Mouse (Mus musculus) thymus, postnatal 25 days (tissue): Measurements from ENCODE around the gene Nmrk2.
"Not testable (repeated sequence)": the region's sequence is repeated elsewhere in the genome, so short reads cannot be mapped to it uniquely, and the experiment has no call there.

Experiments
- DNase-seq: peaks from one replicate; pipeline ENCODE4 v3.0.0; 2022

The Nmrk2 gene

GRCm38 (mm10) chr10:81201807-81202758 is at the start of gene Nmrk2:
Gene Nmrk2, minus strand, starts transcription at chr10:81202051.
- DNase-seq = no peak

GRCm38 (mm10) chr10:81249442-81249841 is 47.6 kb upstream of the Nmrk2 start:
- no peak for DNase-seq

GRCm38 (mm10) chr10:81247804-81248203 is 46.0 kb upstream of the Nmrk2 start:
- DNase-seq = peak; percentile 44

GRCm38 (mm10) chr10:81245166-81245565 is 43.3 kb upstream of the Nmrk2 start:
- DNase-seq = no peak

- DNase-seq = peak; percentile 85
Measured at GRCm38 (mm10) chr10:81244595-81244994, 42.7 kb upstream of the Nmrk2 start.

- no peak for DNase-seq
Measured at GRCm38 (mm10) chr10:81244146-81244545, 42.3 kb upstream of the Nmrk2 start.

GRCm38 (mm10) chr10:81242021-81242420 is 40.2 kb upstream of the Nmrk2 start:
- DNase-seq = peak; percentile 42

GRCm38 (mm10) chr10:81240876-81241275 is 39.0 kb upstream of the Nmrk2 start:
- peak; percentile 78 for DNase-seq

- DNase-seq = no peak
Measured at GRCm38 (mm10) chr10:81238618-81239017, 36.8 kb upstream of the Nmrk2 start.

GRCm38 (mm10) chr10:81236471-81237268 is 34.8 kb upstream of the Nmrk2 start:
- no peak for DNase-seq

GRCm38 (mm10) chr10:81234206-81234605 is 32.4 kb upstream of the Nmrk2 start:
- DNase-seq = no peak

- no peak for DNase-seq
Measured at GRCm38 (mm10) chr10:81233226-81233585, 31.4 kb upstream of the Nmrk2 start.

- DNase-seq = peak; percentile 93
Measured at GRCm38 (mm10) chr10:81232580-81233225, 30.9 kb upstream of the Nmrk2 start, which contains the start of gene Zfr2. Gene Zfr2, plus strand, starts transcription at chr10:81233155.

- no peak for DNase-seq
Measured at GRCm38 (mm10) chr10:81231436-81231835, 29.6 kb upstream of the Nmrk2 start.

GRCm38 (mm10) chr10:81230438-81231332 is 28.8 kb upstream of the Nmrk2 start, which contains the start of gene Atcay:
Gene Atcay, minus strand, starts transcription at chr10:81230833.
- DNase-seq = peak; percentile 36

- no peak for DNase-seq
Measured at GRCm38 (mm10) chr10:81229735-81230437, 28.0 kb upstream of the Nmrk2 start.

- not testable (repeated sequence) for DNase-seq
Measured at GRCm38 (mm10) chr10:81223731-81224130, 21.9 kb upstream of the Nmrk2 start.

GRCm38 (mm10) chr10:81221402-81222015 is 19.7 kb upstream of the Nmrk2 start:
- DNase-seq = no peak

GRCm38 (mm10) chr10:81217964-81218363 is 16.1 kb upstream of the Nmrk2 start:
- DNase-seq = peak; percentile 81

- DNase-seq = peak; percentile 45
Measured at GRCm38 (mm10) chr10:81217267-81217666, 15.4 kb upstream of the Nmrk2 start.

GRCm38 (mm10) chr10:81216810-81217209 is 15.0 kb upstream of the Nmrk2 start:
- no peak for DNase-seq
